Mouse (Mus musculus) ES-Bruce4 (cell line): ENCODE results near the gene Dpf2.

Experiments used
- CTCF ChIP-seq: IDR thresholded peaks from one replicate; pipeline ENCODE4 v1.8.1; 2011; ENCODE audit warnings: low read depth, low read length
- EP300 ChIP-seq: IDR thresholded peaks from 2 replicates; pipeline ENCODE4 v1.6.1; 2011; ENCODE audit warnings: low read depth, low read length; ENCODE audit not compliant: insufficient read depth
- POLR2A ChIP-seq: IDR thresholded peaks from one replicate; pipeline ENCODE4 v1.8.1; 2011; ENCODE audit warnings: low read length; ENCODE audit not compliant: insufficient read depth

DNA sequence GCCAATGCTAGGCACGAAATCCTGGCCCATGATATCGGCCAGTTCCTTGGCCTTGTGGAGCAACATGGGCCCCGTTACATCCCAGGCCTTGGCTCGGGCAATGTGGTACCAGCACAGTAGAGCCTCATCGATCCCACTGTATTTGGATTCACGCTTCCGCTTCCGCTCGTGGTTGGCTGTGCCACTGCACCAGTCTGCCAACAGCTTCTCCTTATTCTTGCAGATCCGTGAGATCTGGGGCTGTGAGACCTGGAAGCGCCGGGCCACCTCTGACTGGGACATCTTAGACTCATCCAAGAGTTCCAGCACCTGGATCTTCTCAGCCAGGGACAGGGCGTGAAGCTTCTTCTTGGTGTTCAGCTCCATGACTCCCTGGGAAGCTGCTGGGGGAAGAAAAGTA, 20.1 kb downstream of the Dpf2 start:
- TF ChIP-seq CTCF (no peak), POLR2A (no peak), EP300 (no peak)
